Mouse (Mus musculus) stomach, embryonic 15.5 days (tissue): ENCODE measurements around the gene Slc22a23. TPM values are rescaled to one million over a fixed set of nuclear protein-coding genes. Genes with fewer than 3 reads are reported as not detected.
A peak's percentile ranks its signal among the peaks of the same experiment; 100 is the strongest.

ENCODE experiments used
- ATAC-seq: fragments of 200-750 bp; cut with Nextera tagmentation; 2 replicates; pipeline ENCODE4 v1.8.0; 2017; ENCODE audit warnings: low read depth, moderate number of reproducible peaks, moderate TSS enrichment; ENCODE audit not compliant: insufficient read depth, low FRiP score
- H3K27ac ChIP-seq: fragments of 300-500 bp; sonication (generic); 2 replicates; pipeline ENCODE4 v1.5.1; 2015; ENCODE audit warnings: mild to moderate bottlenecking, inconsistent platforms
- H3K27me3 ChIP-seq: fragments of 300-500 bp; sonication (generic); replicated peaks from 2 replicates; pipeline ENCODE4 v1.6.1; 2015; ENCODE audit warnings: inconsistent platforms
- H3K36me3 ChIP-seq: fragments of 300-500 bp; sonication (generic); 2 replicates; pipeline ENCODE4 v1.6.1; 2015; ENCODE audit warnings: inconsistent platforms
- H3K4me1 ChIP-seq: fragments of 300-500 bp; sonication (generic); 2 replicates; pipeline ENCODE4 v1.6.1; 2015; ENCODE audit warnings: inconsistent platforms
- H3K4me2 ChIP-seq: fragments of 300-500 bp; sonication (generic); 2 replicates; pipeline ENCODE4 v1.6.1; 2015; ENCODE audit warnings: mild to moderate bottlenecking, inconsistent platforms
- H3K4me3 ChIP-seq: fragments of 300-500 bp; sonication (generic); replicated peaks from 2 replicates; pipeline ENCODE4 v1.5.1; 2015; ENCODE audit warnings: inconsistent platforms
- H3K9ac ChIP-seq: fragments of 300-500 bp; sonication (generic); 2 replicates; pipeline ENCODE4 v1.6.1; 2015; ENCODE audit warnings: inconsistent platforms
- H3K9me3 ChIP-seq: fragments of 300-500 bp; sonication (generic); 2 replicates; pipeline ENCODE4 v1.6.1; 2016; ENCODE audit warnings: inconsistent platforms
- WGBS: fragments of 180-500 bp; shearing (Covaris S2); methylation state at CpG from one replicate; pipeline ENCODE4 v1.1.7; 2015; 5-methylcytosine and 5-hydroxymethylcytosine counted together
- polyA plus RNA-seq: library from polyadenylated mRNA; unstranded; fragments of >200 nt; fragmentation: Nextera tagmentation; extraction: Ambion mirVana; gene quantifications from 2 replicates; pipeline ENCODE4 v1.2.1, GENCODE M21; 2015

Slc22a23 gene
- polyA plus RNA-seq, 1 experiment from 2014 or later = 3.9 TPM

- H3K4me2 ChIP-seq = no peak overlapping the region
- no peak overlapping the region for H3K27ac ChIP-seq
- no peaks in the 10 kb centered on the region for H3K9me3 ChIP-seq
- 0 out of 2 replicates have a peak, but pooled peaks cover 7% of the 10 kb centered on the region for H3K4me1 ChIP-seq
- peak; percentile 30; the same call in 1 of the 2 replicates for ATAC-seq
- no peaks in the 10 kb centered on the region for H3K36me3 ChIP-seq
- H3K27me3 ChIP-seq = no peaks in the 10 kb centered on the region
- H3K9ac ChIP-seq = no peak overlapping the region
- no peak overlapping the region for H3K4me3 ChIP-seq
- WGBS = 48% methylated on average over 2 of the region's 2 CpGs
Measured at GRCm38 (mm10) chr13:34292042-34292441, 52.9 kb downstream of the Slc22a23 start.

GRCm38 (mm10) chr13:34290346-34290745, 54.6 kb downstream of the Slc22a23 start:
- Histone ChIP-seq H3K27me3 (no peaks in the 10 kb centered on the region), H3K27ac (no peak overlapping the region), H3K9ac (no peak overlapping the region), H3K4me3 (no peak overlapping the region), H3K9me3 (no peaks in the 10 kb centered on the region), H3K4me2 (no peak overlapping the region), H3K36me3 (no peaks in the 10 kb centered on the region), H3K4me1 (0 out of 2 replicates have a peak, but pooled peaks cover 7% of the 10 kb centered on the region)
- no peak for ATAC-seq
- WGBS = 71% methylated on average over 1 of the region's 1 CpGs

GRCm38 (mm10) chr13:34289567-34289966, 55.4 kb downstream of the Slc22a23 start:
- no peak for ATAC-seq
- 79% methylated on average over 2 of the region's 2 CpGs for WGBS
- H3K9me3 ChIP-seq = no peaks in the 10 kb centered on the region

GRCm38 (mm10) chr13:34288129-34288528, 56.9 kb downstream of the Slc22a23 start:
- Histone ChIP-seq H3K27ac (no peak overlapping the region), H3K4me3 (no peak overlapping the region), H3K9me3 (no peaks in the 10 kb centered on the region), H3K9ac (no peak overlapping the region), H3K4me2 (no peak overlapping the region), H3K4me1 (0 out of 2 replicates have a peak, but pooled peaks cover 7% of the 10 kb centered on the region), H3K27me3 (no peaks in the 10 kb centered on the region), H3K36me3 (no peaks in the 10 kb centered on the region)
- ATAC-seq = no peak
- WGBS = 72% methylated on average over 2 of the region's 2 CpGs

More at GRCm38 (mm10) chr13:34289567-34289966, 55.4 kb downstream of the Slc22a23 start:
- Histone ChIP-seq H3K4me3 (no peak overlapping the region), H3K27ac (no peak overlapping the region), H3K9ac (no peak overlapping the region), H3K4me1 (0 out of 2 replicates have a peak, but pooled peaks cover 7% of the 10 kb centered on the region), H3K27me3 (no peaks in the 10 kb centered on the region), H3K4me2 (no peak overlapping the region), H3K36me3 (no peaks in the 10 kb centered on the region)

GRCm38 (mm10) chr13:34287601-34288083, 57.3 kb downstream of the Slc22a23 start:
- Histone ChIP-seq H3K4me1 (0 out of 2 replicates have a peak, but pooled peaks cover 7% of the 10 kb centered on the region), H3K4me2 (no peak overlapping the region), H3K9ac (no peak overlapping the region), H3K36me3 (no peaks in the 10 kb centered on the region), H3K4me3 (no peak overlapping the region), H3K9me3 (no peaks in the 10 kb centered on the region), H3K27ac (no peak overlapping the region), H3K27me3 (no peaks in the 10 kb centered on the region)
- peak; percentile 71 for ATAC-seq
- 37% methylated on average over 9 of the region's 9 CpGs for WGBS

GRCm38 (mm10) chr13:34281360-34281759, 63.6 kb downstream of the Slc22a23 start:
- Histone ChIP-seq H3K4me2 (no peak overlapping the region), H3K4me3 (no peak overlapping the region), H3K9me3 (no peaks in the 10 kb centered on the region), H3K9ac (no peak overlapping the region), H3K27me3 (no peaks in the 10 kb centered on the region), H3K27ac (no peak overlapping the region), H3K4me1 (no peaks in the 10 kb centered on the region), H3K36me3 (no peaks in the 10 kb centered on the region)
- ATAC-seq = no peak
- 83% methylated on average over 6 of the region's 6 CpGs for WGBS

- Histone ChIP-seq H3K4me2 (no peak overlapping the region), H3K4me1 (no peaks in the 10 kb centered on the region), H3K27ac (no peak overlapping the region), H3K9me3 (no peaks in the 10 kb centered on the region), H3K36me3 (no peaks in the 10 kb centered on the region), H3K9ac (no peak overlapping the region), H3K4me3 (no peak overlapping the region), H3K27me3 (no peaks in the 10 kb centered on the region)
- no peak for ATAC-seq
- 73% methylated on average over 5 of the region's 5 CpGs for WGBS
Measured at GRCm38 (mm10) chr13:34278759-34279270, 66.2 kb downstream of the Slc22a23 start.

- no peak overlapping the region for H3K4me3 ChIP-seq
- no peaks in the 10 kb centered on the region for H3K36me3 ChIP-seq
- H3K9ac ChIP-seq = no peak overlapping the region
- H3K4me2 ChIP-seq = no peak overlapping the region
- no peaks in the 10 kb centered on the region for H3K4me1 ChIP-seq
- H3K27ac ChIP-seq = no peak overlapping the region
- no peaks in the 10 kb centered on the region for H3K27me3 ChIP-seq
- ATAC-seq = no peak
- H3K9me3 ChIP-seq = no peaks in the 10 kb centered on the region
- 47% methylated on average over 6 of the region's 6 CpGs for WGBS
Measured at GRCm38 (mm10) chr13:34278288-34278701, 66.7 kb downstream of the Slc22a23 start.

GRCm38 (mm10) chr13:34277611-34278010, 67.4 kb downstream of the Slc22a23 start:
- Histone ChIP-seq H3K36me3 (no peaks in the 10 kb centered on the region), H3K9me3 (no peaks in the 10 kb centered on the region), H3K27ac (no peak overlapping the region), H3K4me3 (no peak overlapping the region), H3K4me1 (no peaks in the 10 kb centered on the region), H3K27me3 (no peaks in the 10 kb centered on the region), H3K4me2 (no peak overlapping the region), H3K9ac (no peak overlapping the region)
- ATAC-seq = no peak
- 76% methylated on average over 2 of the region's 2 CpGs for WGBS

- ATAC-seq = no peak
- Histone ChIP-seq H3K27me3 (no peaks in the 10 kb centered on the region), H3K9me3 (no peaks in the 10 kb centered on the region), H3K36me3 (no peaks in the 10 kb centered on the region), H3K9ac (no peak overlapping the region), H3K4me3 (no peak overlapping the region), H3K27ac (no peak overlapping the region), H3K4me1 (peaks cover 3% of the 10 kb centered on the region; the same call in 1 of the 2 replicates), H3K4me2 (no peak overlapping the region)
- 69% methylated on average over 3 of the region's 3 CpGs for WGBS
Measured at GRCm38 (mm10) chr13:34277001-34277400, 68.0 kb downstream of the Slc22a23 start.

GRCm38 (mm10) chr13:34274890-34275289, 70.1 kb downstream of the Slc22a23 start:
- Histone ChIP-seq H3K4me3 (no peak overlapping the region), H3K27ac (no peak overlapping the region), H3K9me3 (no peaks in the 10 kb centered on the region), H3K36me3 (no peaks in the 10 kb centered on the region), H3K4me1 (peaks cover 10% of the 10 kb centered on the region; the same call in 1 of the 2 replicates), H3K9ac (no peak overlapping the region), H3K4me2 (no peak overlapping the region), H3K27me3 (no peaks in the 10 kb centered on the region)
- no peak for ATAC-seq
- 82% methylated on average over 1 of the region's 1 CpGs for WGBS

- no peak overlapping the region for H3K4me3 ChIP-seq
- H3K4me1 ChIP-seq = peaks cover 10% of the 10 kb centered on the region; the same call in 1 of the 2 replicates
- H3K27ac ChIP-seq = no peak overlapping the region
- no peak overlapping the region for H3K4me2 ChIP-seq
- WGBS = 97% methylated on average over 2 of the region's 2 CpGs
- no peaks in the 10 kb centered on the region for H3K9me3 ChIP-seq
- ATAC-seq = no peak
- H3K9ac ChIP-seq = no peak overlapping the region
- H3K27me3 ChIP-seq = no peaks in the 10 kb centered on the region
- no peaks in the 10 kb centered on the region for H3K36me3 ChIP-seq
Measured at GRCm38 (mm10) chr13:34274417-34274816, 70.6 kb downstream of the Slc22a23 start.
